1 mouse cellular context compared by ENCODE assay signal in the genomic region with DNA sequence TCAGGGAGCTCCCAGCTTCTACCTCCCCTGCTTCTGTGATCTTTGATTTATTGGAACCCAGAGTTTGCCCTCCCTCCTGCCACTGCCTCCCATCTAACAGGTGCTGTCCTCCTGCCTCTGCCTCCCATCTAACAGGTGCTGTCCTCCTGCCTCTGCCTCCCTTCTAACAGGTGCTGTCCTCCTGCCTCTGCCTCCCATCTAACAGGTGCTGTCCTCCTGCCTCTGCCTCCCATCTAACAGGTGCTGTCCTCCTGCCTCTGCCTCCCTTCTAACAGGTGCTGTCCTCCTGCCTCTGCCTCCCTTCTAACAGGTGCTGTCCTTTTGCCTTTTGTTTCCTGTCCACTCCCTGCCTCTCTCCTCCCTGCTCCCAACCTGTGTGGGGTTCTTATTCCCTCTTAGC. TPM values are rescaled to one million over a fixed set of nuclear protein-coding genes. Genes with fewer than 3 reads are reported as not detected.
"Had no signal": no experiment of that assay in that cellular context is flagged by ENCODE, and none has a peak within 500 bp of the region (broad histone marks: within the 10 kb centered on the region; RNA-seq: fewer than 3 reads in every experiment).

No protein-coding gene starts in this region.

RNA-seq across cellular contexts. Expression of gene Lrfn4, which starts 28.7 kb away (rescaled TPM):
- total RNA-seq: neutrophil, adult 5-6 weeks had no signal
